Mouse (Mus musculus) MEL (cell line): Measurements from ENCODE around the gene Tmem45a2. TPM values are rescaled to one million over a fixed set of nuclear protein-coding genes. Genes with fewer than 3 reads are reported as not detected.

Source experiments
- DNase-seq: peaks from one replicate; pipeline ENCODE4 v3.0.0; 2011; ENCODE audit warnings: low read depth, low spot score
- H3K27ac ChIP-seq: 2 replicates; pipeline ENCODE4 v1.5.1; 2012; ENCODE audit warnings: low read depth, mild to moderate bottlenecking, control low read depth, low read length, moderate library complexity; ENCODE audit not compliant: control insufficient read depth
- H3K27me3 ChIP-seq, 2 experiments: fragments of 150-350 bp in 1 of 2; sonication (generic) in 1 of 2; 2 replicates each; pipeline ENCODE4 v1.6.1; 2012; ENCODE audit warnings: low read length in 2 of 2, mild to moderate bottlenecking in 2 of 2, improper control_type of control experiment in 1 of 2, moderate library complexity in 1 of 2; ENCODE audit not compliant: insufficient read depth in 2 of 2, control insufficient read depth in 1 of 2
- H3K36me3 ChIP-seq, 2 experiments: 2 replicates each; pipeline ENCODE4 v1.6.1; 2012 to 2014; ENCODE audit warnings: low read length in 2 of 2, improper control_type of control experiment in 1 of 2, inconsistent platforms in 1 of 2, mild to moderate bottlenecking in 1 of 2; ENCODE audit not compliant: insufficient read depth in 2 of 2, control insufficient read depth in 1 of 2
- H3K4me1 ChIP-seq, 2 experiments: fragments of 150-350 bp in 1 of 2; sonication (generic) in 1 of 2; 2 replicates each; pipeline ENCODE4 v1.6.1; 2012; ENCODE audit warnings: low read length in 2 of 2, improper control_type of control experiment in 1 of 2, mild to moderate bottlenecking in 1 of 2; ENCODE audit not compliant: insufficient read depth in 2 of 2, control insufficient read depth in 1 of 2
- H3K4me3 ChIP-seq, 2 experiments: fragments of 150-350 bp in 1 of 2; sonication (generic) in 1 of 2; 2 replicates each; pipeline ENCODE4 v1.5.1; 2012; ENCODE audit warnings: low read depth in 2 of 2, low read length in 2 of 2, mild to moderate bottlenecking in 2 of 2, moderate library complexity in 2 of 2, control low read depth in 1 of 2, improper control_type of control experiment in 1 of 2; ENCODE audit not compliant: control insufficient read depth in 1 of 2, insufficient read depth in 1 of 2
- H3K79me2 ChIP-seq: 2 replicates; pipeline ENCODE4 v1.6.1; 2012; ENCODE audit warnings: mild to moderate bottlenecking, low read length, moderate library complexity; ENCODE audit not compliant: control insufficient read depth, poor library complexity, insufficient read depth
- H3K9ac ChIP-seq: 2 replicates; pipeline ENCODE4 v1.6.1; 2012; ENCODE audit warnings: low read depth, mild to moderate bottlenecking, control low read depth, low read length, moderate library complexity; ENCODE audit not compliant: control insufficient read depth, poor library complexity, severe bottlenecking
- H3K9me3 ChIP-seq: fragments of 150-350 bp; sonication (generic); replicated peaks from 2 replicates; pipeline ENCODE4 v1.6.1; 2012; ENCODE audit warnings: mild to moderate bottlenecking, low read length, improper control_type of control experiment, moderate library complexity; ENCODE audit not compliant: insufficient read depth
- BHLHE40 ChIP-seq: IDR thresholded peaks from 2 replicates; pipeline ENCODE4 v1.6.1; 2012; ENCODE audit warnings: low read depth, mild to moderate bottlenecking, inconsistent platforms, low read length, improper control_type of control experiment, borderline replicate concordance
- CHD2 ChIP-seq: IDR thresholded peaks from 2 replicates; pipeline ENCODE4 v1.6.1; 2011; ENCODE audit warnings: low read length, improper control_type of control experiment
- CTCF ChIP-seq, 3 experiments: IDR thresholded peaks in 2 of 3; conservative IDR thresholded peaks in 1 of 3; 2 replicates each; pipeline ENCODE4 v1.5.1; 2011 to 2012; ENCODE audit warnings: low read length in 3 of 3, low read depth in 2 of 3, mild to moderate bottlenecking in 2 of 3, improper control_type of control experiment in 1 of 3, inconsistent platforms in 1 of 3, mixed read lengths in 1 of 3, moderate library complexity in 1 of 3; ENCODE audit not compliant: control insufficient read depth in 1 of 3, insufficient read depth in 1 of 3, poor library complexity in 1 of 3, severe bottlenecking in 1 of 3
- ELF1 ChIP-seq: IDR thresholded peaks from 2 replicates; pipeline ENCODE4 v1.6.1; 2014; ENCODE audit warnings: low read depth, mild to moderate bottlenecking, inconsistent platforms, low read length, improper control_type of control experiment, moderate library complexity
- EP300 ChIP-seq, 2 experiments: IDR thresholded peaks; 2 replicates each; pipeline ENCODE4 v1.6.1; 2011; ENCODE audit warnings: improper control_type of control experiment in 2 of 2, low read length in 2 of 2, low read depth in 1 of 2, mild to moderate bottlenecking in 1 of 2
- GATA1 ChIP-seq: IDR thresholded peaks from 2 replicates; pipeline ENCODE4 v1.6.1; 2011; ENCODE audit warnings: low read depth, low read length, improper control_type of control experiment
- HCFC1 ChIP-seq: IDR thresholded peaks from 2 replicates; pipeline ENCODE4 v1.6.1; 2012; ENCODE audit warnings: low read depth, mild to moderate bottlenecking, inconsistent platforms, low read length, improper control_type of control experiment, moderate library complexity
- MAFK ChIP-seq: IDR thresholded peaks from 2 replicates; pipeline ENCODE4 v1.6.1; 2011; ENCODE audit warnings: low read depth, mild to moderate bottlenecking, low read length, improper control_type of control experiment, borderline replicate concordance
- MAX ChIP-seq: IDR thresholded peaks from 2 replicates; pipeline ENCODE4 v1.6.1; 2011; ENCODE audit warnings: low read length, improper control_type of control experiment
- MAZ ChIP-seq: IDR thresholded peaks from 2 replicates; pipeline ENCODE4 v1.6.1; 2012; ENCODE audit warnings: low read depth, mild to moderate bottlenecking, inconsistent platforms, low read length, improper control_type of control experiment
- MEF2A ChIP-seq: IDR thresholded peaks from 2 replicates; pipeline ENCODE4 v1.6.1; 2014; ENCODE audit warnings: low read depth, mild to moderate bottlenecking, inconsistent platforms, low read length, improper control_type of control experiment; ENCODE audit not compliant: poor library complexity, insufficient replicate concordance, severe bottlenecking; ENCODE audit errors: extremely low read depth
- NRF1 ChIP-seq: IDR thresholded peaks from 2 replicates; pipeline ENCODE4 v1.6.1; 2014; ENCODE audit warnings: low read depth, mild to moderate bottlenecking, inconsistent platforms, low read length, improper control_type of control experiment, moderate library complexity; ENCODE audit not compliant: poor library complexity, insufficient read depth, severe bottlenecking
- POLR2A ChIP-seq, 2 experiments: IDR thresholded peaks; 2 replicates each; pipeline ENCODE4 v1.6.1; 2011 to 2012; ENCODE audit warnings: low read length in 2 of 2, mild to moderate bottlenecking in 2 of 2, control low read depth in 1 of 2, improper control_type of control experiment in 1 of 2, low read depth in 1 of 2, moderate library complexity in 1 of 2; ENCODE audit not compliant: control insufficient read depth in 1 of 2, insufficient read depth in 1 of 2, poor library complexity in 1 of 2
- POLR2AphosphoS2 ChIP-seq: IDR thresholded peaks from 2 replicates; pipeline ENCODE4 v1.6.1; 2011; ENCODE audit warnings: low read length, improper control_type of control experiment
- POLR2AphosphoS5 ChIP-seq: IDR thresholded peaks from 2 replicates; pipeline ENCODE4 v1.6.1; 2012; ENCODE audit warnings: low read depth, borderline replicate concordance, mild to moderate bottlenecking, inconsistent platforms, low read length, moderate library complexity, mixed read lengths
- RAD21 ChIP-seq: IDR thresholded peaks from 2 replicates; pipeline ENCODE4 v1.6.1; 2011; ENCODE audit warnings: mild to moderate bottlenecking, low read depth, low read length, improper control_type of control experiment
- RCOR1 ChIP-seq: IDR thresholded peaks from 2 replicates; pipeline ENCODE4 v1.6.1; 2012; ENCODE audit warnings: low read depth, mild to moderate bottlenecking, inconsistent platforms, low read length, improper control_type of control experiment
- SIN3A ChIP-seq: IDR thresholded peaks from 2 replicates; pipeline ENCODE4 v1.6.1; 2012; ENCODE audit warnings: low read length, improper control_type of control experiment, inconsistent platforms
- SMC3 ChIP-seq: IDR thresholded peaks from 2 replicates; pipeline ENCODE4 v1.6.1; 2011; ENCODE audit warnings: low read depth, low read length, improper control_type of control experiment
- TBP ChIP-seq: IDR thresholded peaks from 2 replicates; pipeline ENCODE4 v1.8.0; 2011; ENCODE audit warnings: low read depth, low read length, improper control_type of control experiment
- TCF12 ChIP-seq: IDR thresholded peaks from 2 replicates; pipeline ENCODE4 v1.6.1; 2014; ENCODE audit warnings: low read depth, mild to moderate bottlenecking, inconsistent platforms, low read length, improper control_type of control experiment, moderate library complexity
- UBTF ChIP-seq: IDR thresholded peaks from 2 replicates; pipeline ENCODE4 v1.6.1; 2012; ENCODE audit warnings: low read depth, mild to moderate bottlenecking, inconsistent platforms, low read length, improper control_type of control experiment, moderate library complexity, borderline replicate concordance; ENCODE audit not compliant: insufficient read depth
- ZC3H11A ChIP-seq: IDR thresholded peaks from 2 replicates; pipeline ENCODE4 v1.6.1; 2012; ENCODE audit warnings: low read depth, mild to moderate bottlenecking, inconsistent platforms, low read length, improper control_type of control experiment
- ZKSCAN1 ChIP-seq: IDR thresholded peaks from 2 replicates; pipeline ENCODE4 v1.6.1; 2012; ENCODE audit warnings: low read depth, mild to moderate bottlenecking, inconsistent platforms, low read length, improper control_type of control experiment, moderate library complexity
- polyA plus RNA-seq, 2 experiments: library from polyadenylated mRNA; stranded (reverse) in 1 of 2; unstranded in 1 of 2; fragments of >175 nt in 1 of 2; fragments of >200 nt in 1 of 2; gene quantifications; 2 replicates each; pipeline versions ENCODE4 v1.2.1 to v1.2.4; 2012; ENCODE audit warnings: low replicate concordance in 2 of 2, low read depth in 1 of 2; ENCODE audit not compliant: insufficient read length in 2 of 2, insufficient read depth in 1 of 2, missing spikeins in 1 of 2
- total RNA-seq: library from RNA; depleted of rRNA; stranded (reverse); fragments of 300-350 nt; gene quantifications from 2 replicates; pipeline ENCODE4 v1.2.3, GENCODE M21; 2012

The Tmem45a2 gene
- total and polyA plus RNA-seq, 3 experiments: 0.04 TPM; not detected in 2

DNA sequence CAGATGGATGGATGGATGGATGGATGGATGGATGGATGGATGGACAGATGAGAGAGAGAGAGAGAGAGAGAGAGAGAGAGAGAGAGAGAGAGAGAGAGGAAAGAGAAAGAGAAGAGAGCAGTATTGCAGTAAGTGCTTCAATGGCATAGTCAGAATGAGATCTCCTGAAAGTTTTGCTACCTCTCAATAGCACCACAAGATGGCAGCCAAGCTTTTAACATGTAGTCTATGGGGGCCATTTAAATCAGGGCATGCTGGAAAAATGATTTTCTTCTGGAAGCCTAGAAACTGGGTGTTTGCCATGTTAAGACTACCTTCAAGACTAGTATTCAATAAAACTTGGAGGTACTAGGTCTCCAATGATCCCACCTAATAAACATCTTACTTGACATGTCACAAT lies 44.9 kb upstream of the Tmem45a2 start:
- H3K27ac ChIP-seq: no peak overlapping the region
- H3K27me3 ChIP-seq: peaks cover 6 to 22% of the 10 kb centered on the region in 2 experiments
- H3K4me1 ChIP-seq: peaks cover 0 to 13% of the 10 kb centered on the region in 2 experiments; a peak in 1 of 4 replicates
- H3K4me3 ChIP-seq: no peak overlapping the region
- no peak overlapping the region for H3K9ac ChIP-seq
- no peaks in the 10 kb centered on the region for H3K79me2 ChIP-seq
- H3K36me3 ChIP-seq: peaks cover 0 to 15% of the 10 kb centered on the region in 2 experiments; a peak in 2 of 4 replicates
- H3K9me3 ChIP-seq: no peaks in the 10 kb centered on the region
- peak; percentile 14 to 73 (median 16); a peak in 3 of 6 replicates for TF ChIP-seq CTCF (IDR thresholded peaks at IDR 0.05 in 2 of 3, conservative IDR thresholded peaks at IDR 0.05 in 1 of 3; ENCODE audit: control insufficient read depth in 1 of 3, insufficient read depth in 1 of 3, low read depth in 2 of 3, low read length in 3 of 3, poor library complexity in 1 of 3, severe bottlenecking in 1 of 3)
- no peak for TF ChIP-seq MAX
- TF ChIP-seq RCOR1: peak; percentile 42; the same call in 1 of the 2 replicates
- TF ChIP-seq TCF12: no peak
- TF ChIP-seq SMC3: peak; percentile 71
- no peak for TF ChIP-seq ZKSCAN1
- peak; percentile 37; the same call in 1 of the 2 replicates for TF ChIP-seq SIN3A
- peak; percentile 77 for TF ChIP-seq RAD21
- TF ChIP-seq ZC3H11A: peak; percentile 66
- DNase-seq: peak; percentile 51

DNA sequence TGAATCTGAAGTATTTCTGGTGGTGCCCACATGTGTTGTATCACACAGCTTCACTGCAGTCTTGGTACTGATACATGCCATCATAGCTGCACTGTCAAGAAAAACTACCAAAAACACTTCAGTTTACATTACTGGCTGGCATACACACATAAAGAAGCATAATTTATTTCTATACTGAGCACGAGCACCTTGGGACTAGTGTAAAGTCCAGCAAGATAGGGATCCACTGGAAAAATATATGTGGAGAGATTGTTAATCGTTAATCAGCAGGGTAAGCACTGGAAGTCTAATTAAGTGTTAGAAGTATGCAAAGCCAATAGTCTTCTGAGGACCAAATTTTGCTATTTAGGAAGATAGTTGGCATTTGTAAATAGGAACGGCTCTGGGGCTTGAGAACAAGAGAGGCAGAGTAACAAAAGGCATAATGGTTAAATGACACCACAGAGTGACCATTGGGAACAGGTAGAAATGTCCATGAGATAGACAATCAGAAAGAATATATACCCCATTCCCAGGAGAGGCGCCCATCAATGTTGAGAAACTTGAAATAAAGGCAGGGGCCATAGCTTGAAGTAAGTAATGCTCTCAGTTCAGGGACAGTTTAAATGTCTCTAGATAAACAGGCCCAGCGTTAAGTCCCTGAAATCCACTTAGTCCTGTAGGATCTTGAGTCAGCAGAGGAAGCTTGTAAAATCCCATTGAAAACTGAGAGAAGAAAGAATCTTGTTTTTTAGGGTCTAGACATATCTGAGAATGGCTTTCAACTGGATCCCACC lies 35.2 kb upstream of the Tmem45a2 start:
- no peaks in the 10 kb centered on the region for H3K79me2 ChIP-seq
- H3K27me3 ChIP-seq: peaks cover 9 to 21% of the 10 kb centered on the region in 2 experiments
- H3K4me1 ChIP-seq: no peaks in the 10 kb centered on the region
- TF ChIP-seq MAZ (no peak), SMC3 (no peak), EP300 (IDR thresholded peaks at IDR 0.05; ENCODE audit: low read depth in 1 of 2, low read length in 2 of 2) (no peak), ELF1 (no peak), POLR2A (IDR thresholded peaks at IDR 0.05; ENCODE audit: control insufficient read depth in 1 of 2, insufficient read depth in 1 of 2, low read depth in 1 of 2, low read length in 2 of 2, poor library complexity in 1 of 2) (no peak)
- no peak for DNase-seq
- no peak overlapping the region for H3K4me3 ChIP-seq
- H3K27ac ChIP-seq: no peak overlapping the region
- H3K9ac ChIP-seq: no peak overlapping the region
- H3K9me3 ChIP-seq: no peaks in the 10 kb centered on the region
- no peaks in the 10 kb centered on the region for H3K36me3 ChIP-seq

DNA sequence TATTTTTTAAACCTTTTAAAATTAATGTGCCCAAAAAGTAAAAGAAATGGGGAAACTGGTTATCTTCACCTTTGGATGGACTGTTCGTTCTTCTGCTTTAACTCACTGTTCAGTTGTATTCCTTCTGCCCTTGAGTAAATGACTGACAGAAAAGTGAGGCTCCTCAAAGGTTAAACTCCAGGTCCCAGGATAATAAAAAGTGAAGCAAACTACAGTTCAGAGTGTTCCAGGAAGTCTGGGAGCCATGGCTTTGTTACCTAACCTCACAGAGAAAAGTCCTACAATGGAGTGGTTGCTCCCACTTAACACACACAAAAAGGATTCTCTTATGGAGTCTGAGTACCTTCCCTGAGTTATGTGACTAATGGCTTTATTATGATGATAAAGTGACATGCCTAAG lies 30.0 kb upstream of the Tmem45a2 start:
- no peak for TF ChIP-seq MAX
- TF ChIP-seq MAFK: no peak
- no peak for TF ChIP-seq MEF2A
- no peak for TF ChIP-seq TCF12
- no peak for TF ChIP-seq NRF1
- TF ChIP-seq UBTF: no peak
- TF ChIP-seq ZC3H11A: no peak
- no peak for TF ChIP-seq SMC3
- TF ChIP-seq POLR2AphosphoS5: no peak
- no peak for TF ChIP-seq POLR2AphosphoS2
- no peak for TF ChIP-seq RCOR1
- TF ChIP-seq GATA1: no peak
- no peak for TF ChIP-seq CHD2
- no peak for TF ChIP-seq BHLHE40
- no peak for TF ChIP-seq HCFC1
- no peak for TF ChIP-seq TBP
- no peaks in the 10 kb centered on the region for H3K9me3 ChIP-seq
- H3K4me1 ChIP-seq: no peaks in the 10 kb centered on the region

More for the DNA sequence above, 30.0 kb upstream of the Tmem45a2 start:
- H3K4me3 ChIP-seq: no peak overlapping the region
- no peak for DNase-seq
- H3K79me2 ChIP-seq: no peaks in the 10 kb centered on the region
- H3K9ac ChIP-seq: no peak overlapping the region
- H3K36me3 ChIP-seq: no peaks in the 10 kb centered on the region
- H3K27ac ChIP-seq: no peak overlapping the region
- H3K27me3 ChIP-seq: peaks cover 3 to 10% of the 10 kb centered on the region in 2 experiments; a peak in 3 of 4 replicates
